Mouse (Mus musculus) Patski (cell line): ENCODE measurements around the gene Sertad2. TPM values are rescaled to one million over a fixed set of nuclear protein-coding genes. Genes with fewer than 3 reads are reported as not detected.

ENCODE experiments used
- ATAC-seq: fragments of 100-300 bp; one replicate; pipeline ENCODE4 v1.8.0; 2021
- CTCF ChIA-PET: fragments of 350-600 bp; sonication (Branson Sonifier 250); formaldehyde crosslinking; loops from one replicate; lab custom pipeline; 2022; ENCODE audit warnings: inconsistent platforms; lab: Charles Lee
- POLR2A ChIA-PET: fragments of 350-600 bp; sonication (Branson Sonifier 250); formaldehyde crosslinking; loops from one replicate; lab custom pipeline; 2022; ENCODE audit warnings: antibody characterized with exemption, inconsistent platforms; lab: Charles Lee
- DNase-seq: peaks from one replicate; pipeline ENCODE4 v3.0.0-alpha.2; 2011; ENCODE audit warnings: low read depth, low spot score
- H3K27me3 ChIP-seq: fragments of 371-371 bp; one replicate; pipeline ENCODE4 v1.5.1; 2021
- CTCF ChIP-seq: fragments of 100-300 bp; IDR thresholded peaks from one replicate; pipeline ENCODE4 v1.5.1; 2021
- in situ Hi-C: fragments of 300-500 bp; cut with MboI; formaldehyde crosslinking; loops from 3 replicates; pipeline ENCODE4 v1.11.1; 2018; ENCODE audit warnings: low pct_unique_long_range_greater_than_20kb, mixed read lengths
- polyA plus RNA-seq: library from polyadenylated mRNA; unstranded; gene quantifications from one replicate; pipeline ENCODE4 v1.2.3, GENCODE M21; 2021

Gene Sertad2
- polyA plus RNA-seq, 1 experiment from 2014 or later = 25.6 TPM

DNA sequence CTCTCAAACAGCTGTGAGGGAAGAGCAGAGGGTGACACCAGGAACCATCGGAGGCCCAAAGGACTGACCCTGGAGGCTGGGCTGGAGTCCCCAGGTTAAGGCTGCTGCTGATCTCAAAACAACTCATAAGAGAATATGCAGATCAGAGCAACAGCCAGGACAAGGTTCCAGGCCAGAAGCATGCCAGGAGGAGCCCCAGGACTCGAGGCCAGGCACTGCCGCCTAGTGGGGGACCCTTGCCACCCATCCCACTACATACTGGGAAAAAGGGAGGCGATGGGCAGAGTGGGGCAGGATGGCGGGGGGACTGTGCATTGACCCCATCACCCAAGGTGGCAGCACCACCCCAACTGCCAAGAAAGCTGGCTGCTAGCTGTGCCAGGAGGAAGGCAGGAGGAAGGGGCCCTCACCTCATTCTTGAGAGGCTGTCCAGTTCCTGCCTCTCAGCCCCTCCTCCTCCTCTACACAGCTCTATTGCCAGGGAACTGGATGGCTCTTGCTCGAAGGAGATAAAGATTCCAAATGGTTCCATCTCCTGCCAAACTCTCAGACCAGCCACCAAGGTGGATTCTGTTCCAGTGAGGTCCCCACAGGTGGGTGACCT lies 128.8 kb downstream of the Sertad2 start:
- no peak for TF ChIP-seq CTCF
- ATAC-seq = no peak
- no peak for DNase-seq
- POLR2A ChIA-PET = interaction anchor here (2.2 kb wide), 1 partner anchor 9 kb away, joined by 5 read pairs; no protein-coding TSS in a partner anchor
- CTCF ChIA-PET = interaction anchor here (1.8 kb wide), 1 partner anchor 11 kb away, joined by 4 read pairs; no protein-coding TSS in a partner anchor
- H3K27me3 ChIP-seq = no peaks in the 10 kb centered on the region
- in situ Hi-C loops = loop anchor here (25.0 kb wide), 1 partner anchor 240 kb away; no protein-coding TSS in a partner anchor

DNA sequence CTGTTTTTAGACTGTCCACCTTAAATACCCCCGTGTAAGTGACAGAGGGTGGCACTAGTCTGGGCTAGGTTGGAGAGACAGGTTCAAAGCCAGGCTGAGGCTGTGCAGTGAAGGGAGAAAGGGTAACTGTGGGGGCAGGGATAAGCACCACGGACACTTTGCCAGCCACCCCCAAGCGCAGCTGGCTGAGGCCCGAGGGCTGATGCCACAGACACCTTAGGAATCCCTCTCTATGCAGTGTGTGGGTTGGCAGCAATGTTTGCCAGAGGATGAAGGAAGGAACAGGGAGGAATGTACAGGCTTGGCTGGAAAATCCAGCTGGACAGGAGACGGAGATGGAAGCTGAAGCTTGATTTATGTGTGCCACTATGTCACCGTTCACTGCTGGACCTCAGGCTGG lies 129.5 kb downstream of the Sertad2 start:
- ATAC-seq (peak; percentile 20), DNase-seq (no peak)
- no peak for TF ChIP-seq CTCF
- in situ Hi-C loops = loop anchor here (25.0 kb wide), 1 partner anchor 240 kb away; no protein-coding TSS in a partner anchor
- CTCF ChIA-PET = interaction anchor here (1.0 to 1.8 kb wide), 3 partner anchors 11 to 227 kb away, joined by 3 to 4 read pairs (median 3); no protein-coding TSS in a partner anchor
- POLR2A ChIA-PET = interaction anchor here (2.2 kb wide), 1 partner anchor 9 kb away, joined by 5 read pairs; no protein-coding TSS in a partner anchor
- no peaks in the 10 kb centered on the region for H3K27me3 ChIP-seq

DNA sequence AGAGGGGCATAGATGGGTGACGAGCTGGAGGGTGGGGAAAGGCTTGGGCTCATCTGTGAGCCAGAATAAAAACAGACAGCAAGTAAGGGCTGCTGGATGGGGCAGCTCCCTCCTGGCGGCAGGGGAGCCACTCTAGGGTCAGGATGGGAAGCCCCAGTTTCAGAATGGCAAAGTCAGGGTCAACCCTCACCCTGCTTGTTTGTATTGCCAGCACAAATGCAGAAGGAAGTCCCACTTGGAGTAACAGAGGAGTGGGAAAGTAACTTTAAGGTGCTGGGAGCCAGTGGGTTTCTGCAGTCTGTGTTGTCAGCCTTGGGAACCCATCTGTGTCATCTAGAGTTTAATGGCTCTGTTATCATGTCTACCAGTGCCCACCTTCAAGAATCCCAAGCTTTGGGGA lies 136.3 kb downstream of the Sertad2 start:
- no peak for TF ChIP-seq CTCF
- ATAC-seq = no peak
- ChIA-PET CTCF (no interaction called here), POLR2A (no interaction called here)
- no peak for DNase-seq
- in situ Hi-C loops = no loop called here
- H3K27me3 ChIP-seq = no peaks in the 10 kb centered on the region

GRCm38 (mm10) chr11:20680781-20681180 lies 137.7 kb downstream of the Sertad2 start:
- DNase-seq = no peak
- ChIA-PET POLR2A (interaction anchor here (0.6 to 2.0 kb wide), 2 partner anchors 9 to 10 kb away, joined by 3 to 5 read pairs; no protein-coding TSS in a partner anchor), CTCF (interaction anchor here (1.0 to 1.2 kb wide), 3 partner anchors 11 to 228 kb away, joined by 3 read pairs; no protein-coding TSS in a partner anchor)
- no peak for TF ChIP-seq CTCF
- H3K27me3 ChIP-seq = no peaks in the 10 kb centered on the region
- in situ Hi-C loops = no loop called here
- no peak for ATAC-seq

DNA sequence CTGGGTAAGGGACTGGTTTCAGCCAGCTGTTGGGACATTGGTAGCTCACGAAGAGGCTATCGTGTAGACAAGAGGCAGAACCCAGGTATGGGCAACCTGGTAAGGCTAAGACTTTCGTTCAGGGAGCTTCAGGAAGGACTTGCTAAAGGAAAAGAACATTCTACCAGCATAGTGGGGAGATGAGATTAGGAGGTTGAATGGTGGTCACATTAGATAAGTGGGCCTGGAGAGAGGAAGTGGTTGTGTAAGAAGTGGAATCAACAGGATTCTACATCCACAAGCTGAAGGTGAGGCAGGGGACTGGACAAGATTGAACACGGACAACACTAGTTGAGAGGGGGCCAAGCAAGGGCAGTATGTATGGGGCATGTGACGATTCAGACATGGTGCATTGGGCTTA lies 138.6 kb downstream of the Sertad2 start:
- no peak for DNase-seq
- no peaks in the 10 kb centered on the region for H3K27me3 ChIP-seq
- no peak for ATAC-seq
- no peak for TF ChIP-seq CTCF
- ChIA-PET POLR2A (interaction anchor here (0.6 to 2.0 kb wide), 3 partner anchors 9 to 416 kb away, joined by 3 to 5 read pairs (median 3); no protein-coding TSS in a partner anchor), CTCF (interaction anchor here (1.0 to 1.2 kb wide), 3 partner anchors 10 to 229 kb away, joined by 3 read pairs; no protein-coding TSS in a partner anchor)
- in situ Hi-C loops = no loop called here

DNA sequence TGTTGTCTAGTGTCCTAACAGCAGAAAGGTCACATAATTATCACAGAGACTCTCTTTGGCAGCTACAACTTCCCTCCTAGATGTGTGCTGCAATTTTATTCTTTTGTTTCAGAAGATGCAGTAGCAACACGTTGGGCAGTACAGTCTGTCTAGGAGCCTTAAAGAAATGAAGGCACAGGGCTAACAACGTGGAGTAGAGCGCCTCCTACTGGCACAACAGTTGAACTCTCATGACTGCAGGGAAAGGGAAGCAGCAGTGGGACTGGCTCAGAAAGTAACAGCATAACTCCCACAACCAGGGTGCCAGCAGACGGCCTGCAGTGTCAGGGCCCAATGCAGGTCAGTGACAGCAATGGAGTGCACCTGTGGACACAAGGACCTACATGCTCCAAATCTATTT lies 147.9 kb downstream of the Sertad2 start:
- ChIA-PET CTCF (interaction anchor here (0.9 to 2.6 kb wide), 14 partner anchors 9 to 245 kb away, joined by 3 to 14 read pairs (median 4); no protein-coding TSS in a partner anchor), POLR2A (interaction anchor here (0.9 kb wide), 1 partner anchor 10 kb away, joined by 3 read pairs; no protein-coding TSS in a partner anchor)
- peak; percentile 92 for TF ChIP-seq CTCF
- DNase-seq (no peak), ATAC-seq (peak; percentile 62)
- in situ Hi-C loops = no loop called here
- H3K27me3 ChIP-seq = no peaks in the 10 kb centered on the region

Other genes with a start within 250 kb of the Sertad2 start
- gene Slc1a4, start 210.5 kb upstream of the Sertad2 start, polyA plus RNA-seq = 20.2 TPM
- gene Aftph, start 198.3 kb downstream of the Sertad2 start, polyA plus RNA-seq = 58.9 TPM